Mouse (Mus musculus) MEL (cell line): ENCODE measurements around the gene Mta3. TPM values are rescaled to one million over a fixed set of nuclear protein-coding genes. Genes with fewer than 3 reads are reported as not detected.

Experiments
- DNase-seq: peaks from one replicate; pipeline ENCODE4 v3.0.0; 2011; ENCODE audit warnings: low read depth, low spot score
- H3K27ac ChIP-seq: 2 replicates; pipeline ENCODE4 v1.5.1; 2012; ENCODE audit warnings: low read depth, mild to moderate bottlenecking, control low read depth, low read length, moderate library complexity; ENCODE audit not compliant: control insufficient read depth
- H3K27me3 ChIP-seq, 2 experiments: fragments of 150-350 bp in 1 of 2; sonication (generic) in 1 of 2; 2 replicates each; pipeline ENCODE4 v1.6.1; 2012; ENCODE audit warnings: low read length in 2 of 2, mild to moderate bottlenecking in 2 of 2, improper control_type of control experiment in 1 of 2, moderate library complexity in 1 of 2; ENCODE audit not compliant: insufficient read depth in 2 of 2, control insufficient read depth in 1 of 2
- H3K36me3 ChIP-seq, 2 experiments: 2 replicates each; pipeline ENCODE4 v1.6.1; 2012 to 2014; ENCODE audit warnings: low read length in 2 of 2, improper control_type of control experiment in 1 of 2, inconsistent platforms in 1 of 2, mild to moderate bottlenecking in 1 of 2; ENCODE audit not compliant: insufficient read depth in 2 of 2, control insufficient read depth in 1 of 2
- H3K4me1 ChIP-seq, 2 experiments: fragments of 150-350 bp in 1 of 2; sonication (generic) in 1 of 2; 2 replicates each; pipeline ENCODE4 v1.6.1; 2012; ENCODE audit warnings: low read length in 2 of 2, improper control_type of control experiment in 1 of 2, mild to moderate bottlenecking in 1 of 2; ENCODE audit not compliant: insufficient read depth in 2 of 2, control insufficient read depth in 1 of 2
- H3K4me3 ChIP-seq, 2 experiments: fragments of 150-350 bp in 1 of 2; sonication (generic) in 1 of 2; 2 replicates each; pipeline ENCODE4 v1.5.1; 2012; ENCODE audit warnings: low read depth in 2 of 2, low read length in 2 of 2, mild to moderate bottlenecking in 2 of 2, moderate library complexity in 2 of 2, control low read depth in 1 of 2, improper control_type of control experiment in 1 of 2; ENCODE audit not compliant: control insufficient read depth in 1 of 2, insufficient read depth in 1 of 2
- H3K79me2 ChIP-seq: 2 replicates; pipeline ENCODE4 v1.6.1; 2012; ENCODE audit warnings: mild to moderate bottlenecking, low read length, moderate library complexity; ENCODE audit not compliant: control insufficient read depth, poor library complexity, insufficient read depth
- H3K9ac ChIP-seq: 2 replicates; pipeline ENCODE4 v1.6.1; 2012; ENCODE audit warnings: low read depth, mild to moderate bottlenecking, control low read depth, low read length, moderate library complexity; ENCODE audit not compliant: control insufficient read depth, poor library complexity, severe bottlenecking
- H3K9me3 ChIP-seq: fragments of 150-350 bp; sonication (generic); replicated peaks from 2 replicates; pipeline ENCODE4 v1.6.1; 2012; ENCODE audit warnings: mild to moderate bottlenecking, low read length, improper control_type of control experiment, moderate library complexity; ENCODE audit not compliant: insufficient read depth
- CHD2 ChIP-seq: IDR thresholded peaks from 2 replicates; pipeline ENCODE4 v1.6.1; 2011; ENCODE audit warnings: low read length, improper control_type of control experiment
- ELF1 ChIP-seq: IDR thresholded peaks from 2 replicates; pipeline ENCODE4 v1.6.1; 2014; ENCODE audit warnings: low read depth, mild to moderate bottlenecking, inconsistent platforms, low read length, improper control_type of control experiment, moderate library complexity
- EP300 ChIP-seq, 2 experiments: IDR thresholded peaks; 2 replicates each; pipeline ENCODE4 v1.6.1; 2011; ENCODE audit warnings: improper control_type of control experiment in 2 of 2, low read length in 2 of 2, low read depth in 1 of 2, mild to moderate bottlenecking in 1 of 2
- ETS1 ChIP-seq: IDR thresholded peaks from 2 replicates; pipeline ENCODE4 v1.6.1; 2012; ENCODE audit warnings: low read depth, mild to moderate bottlenecking, inconsistent platforms, low read length, improper control_type of control experiment, moderate library complexity
- GABPA ChIP-seq: IDR thresholded peaks from 2 replicates; pipeline ENCODE4 v1.6.1; 2012; ENCODE audit warnings: low read depth, mild to moderate bottlenecking, inconsistent platforms, low read length, improper control_type of control experiment, moderate library complexity
- GATA1 ChIP-seq: IDR thresholded peaks from 2 replicates; pipeline ENCODE4 v1.6.1; 2011; ENCODE audit warnings: low read depth, low read length, improper control_type of control experiment
- HCFC1 ChIP-seq: IDR thresholded peaks from 2 replicates; pipeline ENCODE4 v1.6.1; 2012; ENCODE audit warnings: low read depth, mild to moderate bottlenecking, inconsistent platforms, low read length, improper control_type of control experiment, moderate library complexity
- JUND ChIP-seq: IDR thresholded peaks from 2 replicates; pipeline ENCODE4 v1.6.1; 2011; ENCODE audit warnings: low read depth, mild to moderate bottlenecking, improper control_type of control experiment, low read length
- KAT2A ChIP-seq: conservative IDR thresholded peaks from 2 replicates; pipeline ENCODE4 v1.6.1; 2012; ENCODE audit warnings: low read depth, low read length, improper control_type of control experiment, inconsistent platforms
- MAX ChIP-seq: IDR thresholded peaks from 2 replicates; pipeline ENCODE4 v1.6.1; 2011; ENCODE audit warnings: low read length, improper control_type of control experiment
- MAZ ChIP-seq: IDR thresholded peaks from 2 replicates; pipeline ENCODE4 v1.6.1; 2012; ENCODE audit warnings: low read depth, mild to moderate bottlenecking, inconsistent platforms, low read length, improper control_type of control experiment
- MEF2A ChIP-seq: IDR thresholded peaks from 2 replicates; pipeline ENCODE4 v1.6.1; 2014; ENCODE audit warnings: low read depth, mild to moderate bottlenecking, inconsistent platforms, low read length, improper control_type of control experiment; ENCODE audit not compliant: poor library complexity, insufficient replicate concordance, severe bottlenecking; ENCODE audit errors: extremely low read depth
- MXI1 ChIP-seq: IDR thresholded peaks from 2 replicates; pipeline ENCODE4 v1.6.1; 2011; ENCODE audit warnings: mild to moderate bottlenecking, low read depth, low read length, improper control_type of control experiment
- POLR2AphosphoS2 ChIP-seq: IDR thresholded peaks from 2 replicates; pipeline ENCODE4 v1.6.1; 2011; ENCODE audit warnings: low read length, improper control_type of control experiment
- RAD21 ChIP-seq: IDR thresholded peaks from 2 replicates; pipeline ENCODE4 v1.6.1; 2011; ENCODE audit warnings: mild to moderate bottlenecking, low read depth, low read length, improper control_type of control experiment
- SIN3A ChIP-seq: IDR thresholded peaks from 2 replicates; pipeline ENCODE4 v1.6.1; 2012; ENCODE audit warnings: low read length, improper control_type of control experiment, inconsistent platforms
- SMC3 ChIP-seq: IDR thresholded peaks from 2 replicates; pipeline ENCODE4 v1.6.1; 2011; ENCODE audit warnings: low read depth, low read length, improper control_type of control experiment
- TBP ChIP-seq: IDR thresholded peaks from 2 replicates; pipeline ENCODE4 v1.8.0; 2011; ENCODE audit warnings: low read depth, low read length, improper control_type of control experiment
- TCF12 ChIP-seq: IDR thresholded peaks from 2 replicates; pipeline ENCODE4 v1.6.1; 2014; ENCODE audit warnings: low read depth, mild to moderate bottlenecking, inconsistent platforms, low read length, improper control_type of control experiment, moderate library complexity
- UBTF ChIP-seq: IDR thresholded peaks from 2 replicates; pipeline ENCODE4 v1.6.1; 2012; ENCODE audit warnings: low read depth, mild to moderate bottlenecking, inconsistent platforms, low read length, improper control_type of control experiment, moderate library complexity, borderline replicate concordance; ENCODE audit not compliant: insufficient read depth
- USF2 ChIP-seq, 2 experiments: IDR thresholded peaks; 2 replicates each; pipeline ENCODE4 v1.6.1; 2011 to 2012; ENCODE audit warnings: improper control_type of control experiment in 2 of 2, low read length in 2 of 2, borderline replicate concordance in 1 of 2, inconsistent platforms in 1 of 2, low read depth in 1 of 2, mild to moderate bottlenecking in 1 of 2; ENCODE audit not compliant: insufficient read depth in 1 of 2
- ZC3H11A ChIP-seq: IDR thresholded peaks from 2 replicates; pipeline ENCODE4 v1.6.1; 2012; ENCODE audit warnings: low read depth, mild to moderate bottlenecking, inconsistent platforms, low read length, improper control_type of control experiment
- ZKSCAN1 ChIP-seq: IDR thresholded peaks from 2 replicates; pipeline ENCODE4 v1.6.1; 2012; ENCODE audit warnings: low read depth, mild to moderate bottlenecking, inconsistent platforms, low read length, improper control_type of control experiment, moderate library complexity
- ZMIZ1 ChIP-seq: IDR thresholded peaks from 2 replicates; pipeline ENCODE4 v1.6.1; 2012; ENCODE audit warnings: low read depth, mild to moderate bottlenecking, inconsistent platforms, low read length, improper control_type of control experiment, moderate library complexity
- ZNF384 ChIP-seq: IDR thresholded peaks from 2 replicates; pipeline ENCODE4 v1.6.1; 2012; ENCODE audit warnings: low read depth, mild to moderate bottlenecking, inconsistent platforms, low read length, improper control_type of control experiment
- polyA plus RNA-seq, 2 experiments: library from polyadenylated mRNA; stranded (reverse) in 1 of 2; unstranded in 1 of 2; fragments of >175 nt in 1 of 2; fragments of >200 nt in 1 of 2; gene quantifications; 2 replicates each; pipeline versions ENCODE4 v1.2.1 to v1.2.4; 2012; ENCODE audit warnings: low replicate concordance in 2 of 2, low read depth in 1 of 2; ENCODE audit not compliant: insufficient read length in 2 of 2, insufficient read depth in 1 of 2, missing spikeins in 1 of 2
- total RNA-seq: library from RNA; depleted of rRNA; stranded (reverse); fragments of 300-350 nt; gene quantifications from 2 replicates; pipeline ENCODE4 v1.2.3, GENCODE M21; 2012

Gene Mta3
- total and polyA plus RNA-seq, 3 experiments = 28.8 to 58.2 TPM; not detected in 1

DNA sequence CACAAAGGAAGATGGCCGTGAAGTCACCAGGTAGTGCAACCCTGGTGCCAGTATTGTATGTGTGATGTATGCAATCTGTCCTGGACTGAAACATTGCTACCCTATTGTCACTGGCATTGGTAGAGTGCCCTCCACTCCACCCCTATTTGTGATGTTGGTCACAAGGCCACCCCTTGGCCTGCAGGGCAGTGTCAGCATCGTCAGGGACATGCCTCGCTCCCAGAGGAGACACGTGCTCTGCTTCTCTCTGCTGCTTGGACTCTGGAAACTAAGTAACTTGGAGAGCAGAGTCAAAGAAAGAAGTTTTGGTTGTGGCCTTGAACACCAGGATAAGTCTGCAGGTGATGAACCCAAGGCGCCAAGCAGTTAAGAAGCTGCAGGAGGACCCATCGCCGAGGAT is 65.0 kb downstream of the Mta3 start:
- peaks cover 3 to 6% of the 10 kb centered on the region in 2 experiments; a peak in 3 of 4 replicates for H3K4me1 ChIP-seq
- no peak overlapping the region for H3K4me3 ChIP-seq
- H3K27ac ChIP-seq = no peak overlapping the region
- H3K27me3 ChIP-seq = no peaks in the 10 kb centered on the region
- H3K36me3 ChIP-seq = peaks cover 0 to 13% of the 10 kb centered on the region in 2 experiments; a peak in 2 of 4 replicates
- no peaks in the 10 kb centered on the region for H3K9me3 ChIP-seq
- no peaks in the 10 kb centered on the region for H3K79me2 ChIP-seq
- no peak for TF ChIP-seq UBTF
- no peak for TF ChIP-seq JUND
- no peak for TF ChIP-seq RAD21
- TF ChIP-seq HCFC1 = no peak
- TF ChIP-seq GATA1 = no peak
- no peak for TF ChIP-seq GABPA
- no peak for TF ChIP-seq SIN3A
- TF ChIP-seq MAZ = no peak
- TF ChIP-seq MEF2A = no peak
- TF ChIP-seq ETS1 = no peak
- TF ChIP-seq TBP = no peak
- TF ChIP-seq, all 39 proteins: peak for 0
- no peak for DNase-seq
- no peak overlapping the region for H3K9ac ChIP-seq

- Histone ChIP-seq H3K27me3 (no peaks in the 10 kb centered on the region), H3K27ac (no peak overlapping the region), H3K4me3 (no peak overlapping the region), H3K36me3 (peaks cover 0 to 13% of the 10 kb centered on the region in 2 experiments; a peak in 2 of 4 replicates), H3K79me2 (no peaks in the 10 kb centered on the region), H3K4me1 (peaks cover 3 to 6% of the 10 kb centered on the region in 2 experiments; a peak in 3 of 4 replicates), H3K9me3 (no peaks in the 10 kb centered on the region), H3K9ac (no peak overlapping the region)
- DNase-seq = no peak
- no peak for TF ChIP-seq CHD2
- no peak for TF ChIP-seq MAX
- no peak for TF ChIP-seq ZNF384
- no peak for TF ChIP-seq KAT2A
- no peak for TF ChIP-seq HCFC1
- no peak for TF ChIP-seq MAZ
- no peak for TF ChIP-seq TCF12
- no peak for TF ChIP-seq RAD21
- TF ChIP-seq MEF2A = no peak
- no peak for TF ChIP-seq POLR2AphosphoS2
- no peak for TF ChIP-seq ZMIZ1
- TF ChIP-seq TBP = no peak
- TF ChIP-seq ELF1 = no peak
- TF ChIP-seq ZC3H11A = no peak
- no peak for TF ChIP-seq USF2 (IDR thresholded peaks at IDR 0.05; ENCODE audit: borderline replicate concordance in 1 of 2, insufficient read depth in 1 of 2, low read depth in 1 of 2, low read length in 2 of 2)
- no peak for TF ChIP-seq SMC3
- TF ChIP-seq ZKSCAN1 = no peak
- no peak for TF ChIP-seq EP300 (IDR thresholded peaks at IDR 0.05; ENCODE audit: low read depth in 1 of 2, low read length in 2 of 2)
- no peak for TF ChIP-seq MXI1
These were observed 66.1 kb downstream of the Mta3 start for GRCm38 (mm10) chr17:83772110-83772509.
